Mouse (Mus musculus): Measurements from ENCODE around the gene Itgb4. TPM values are rescaled to one million over a fixed set of nuclear protein-coding genes. Genes with fewer than 3 reads are reported as not detected.
A peak's percentile ranks its signal among the peaks of the same experiment; 100 is the strongest.
"Not testable (repeated sequence)": the region's sequence is repeated elsewhere in the genome, so short reads cannot be mapped to it uniquely, and the experiment has no call there.

Itgb4 gene
- total and polyA plus RNA-seq, 3 experiments, result 0.05 to 0.13 TPM; not detected in 1

DNA sequence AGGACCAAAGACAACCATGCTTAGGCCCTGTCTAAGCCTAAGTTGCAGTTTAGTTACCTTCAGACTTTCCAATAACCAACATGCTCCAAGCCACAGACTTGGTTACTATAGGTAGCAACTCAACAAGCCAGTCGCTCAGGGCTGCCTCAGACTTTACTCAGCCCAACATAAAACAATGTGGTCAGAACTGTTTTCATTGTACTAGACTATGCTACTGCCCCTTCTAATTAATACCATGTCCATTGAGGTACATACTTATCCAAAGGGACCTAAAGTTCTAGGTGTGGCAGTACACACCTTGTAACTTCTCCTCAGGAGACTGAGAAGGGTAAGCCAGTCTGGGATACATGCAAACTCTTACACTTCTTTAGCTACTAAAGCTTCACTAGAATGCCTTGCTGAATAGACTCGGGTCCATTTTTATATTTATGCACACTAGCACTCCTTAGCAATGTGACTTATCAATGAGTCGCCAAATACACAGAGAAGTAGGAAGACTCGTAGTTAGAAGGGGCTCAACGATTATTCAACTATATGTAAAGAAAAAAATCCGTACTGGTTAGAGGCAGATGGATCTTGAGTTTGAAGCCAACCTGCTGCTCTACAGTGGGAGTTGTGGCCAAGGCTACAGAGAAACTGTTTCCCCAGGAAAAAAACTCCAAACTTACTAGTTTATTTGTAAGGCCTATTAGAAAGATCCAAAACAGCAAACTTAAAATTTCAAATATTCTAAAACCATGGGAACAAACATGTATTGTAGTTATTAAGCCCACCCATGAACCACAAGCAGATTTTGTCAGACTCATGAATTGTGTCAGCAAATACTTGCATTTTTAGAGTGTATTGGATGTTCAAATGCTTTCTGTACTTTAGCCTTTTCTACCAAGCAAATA is 47.1 kb downstream of the Itgb4 start:
- no peak overlapping the region for H3K4me3 ChIP-seq (ENCODE audit: low read depth, low read length)

DNA sequence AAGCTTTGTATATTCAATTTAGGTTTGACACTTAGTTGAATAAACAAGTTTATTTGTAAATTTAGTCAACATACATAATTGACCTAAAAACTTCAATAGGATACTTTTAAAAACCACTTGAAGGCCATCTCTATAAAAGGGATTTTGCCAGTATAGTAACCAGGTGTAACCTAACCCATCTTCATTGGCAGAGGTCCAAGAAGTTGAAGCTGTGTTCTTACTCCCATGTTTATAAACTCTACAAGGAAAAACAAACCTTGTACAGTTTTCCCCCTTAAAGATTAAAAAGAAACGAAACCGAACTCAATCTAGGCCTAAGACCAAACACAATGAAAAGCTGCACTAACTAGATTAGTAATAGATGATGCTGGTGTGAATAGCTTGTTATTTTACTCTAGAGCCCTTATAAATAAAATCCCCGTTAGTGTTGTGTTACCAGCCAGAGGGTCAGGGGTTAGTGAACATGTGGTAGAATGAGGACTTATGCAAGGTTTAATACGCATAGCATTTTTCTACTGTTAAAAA is 47.8 kb downstream of the Itgb4 start:
- ATAC-seq (ENCODE audit: extremely low read depth, insufficient number of reproducible peaks, low FRiP score, poor library complexity, severe bottlenecking), result no peak
- H3K27me3 ChIP-seq (ENCODE audit: insufficient read depth, low read length), result peaks cover 4% of the 10 kb centered on the region; the same call in 1 of the 2 replicates
- TF ChIP-seq TAL1 (conservative IDR thresholded peaks at IDR 0.05; ENCODE audit: low read depth, low read length) (no peak), POLR2AphosphoS5 (IDR thresholded peaks at IDR 0.05; ENCODE audit: insufficient replicate concordance, low read depth, low read length) (no peak), GATA2 (IDR thresholded peaks at IDR 0.05; ENCODE audit: borderline replicate concordance, low read depth, low read length) (no peak), GATA1 (IDR thresholded peaks at IDR 0.05; ENCODE audit: borderline replicate concordance, low read length) (no peak), CTCF (IDR thresholded peaks at IDR 0.05; ENCODE audit: low read depth, low read length) (no peak)
- no peak for DNase-seq (ENCODE audit: low spot score)
- H3K9me3 ChIP-seq (replicated peaks), result no peaks in the 10 kb centered on the region
- peaks cover 18% of the 10 kb centered on the region for H3K4me1 ChIP-seq (ENCODE audit: insufficient read depth, low read depth, low read length)
- H3K36me3 ChIP-seq (replicated peaks), result peaks cover 27% of the 10 kb centered on the region
- H3K4me3 ChIP-seq (ENCODE audit: low read depth, low read length), result peak overlapping the region; percentile 52; the same call in 1 of the 2 replicates

More for the DNA sequence above, 47.1 kb downstream of the Itgb4 start:
- no peak for TF ChIP-seq TAL1 (conservative IDR thresholded peaks at IDR 0.05; ENCODE audit: low read depth, low read length)
- TF ChIP-seq POLR2AphosphoS5 (IDR thresholded peaks at IDR 0.05; ENCODE audit: insufficient replicate concordance, low read depth, low read length), result peak; percentile 77; the same call in 1 of the 2 replicates
- DNase-seq (ENCODE audit: low spot score) (no peak), ATAC-seq (ENCODE audit: extremely low read depth, insufficient number of reproducible peaks, low FRiP score, poor library complexity, severe bottlenecking) (no peak)
- Histone ChIP-seq H3K4me1 (ENCODE audit: insufficient read depth, low read depth, low read length) (peaks cover 18% of the 10 kb centered on the region), H3K36me3 (replicated peaks) (peaks cover 27% of the 10 kb centered on the region), H3K9me3 (replicated peaks) (no peaks in the 10 kb centered on the region), H3K27me3 (ENCODE audit: insufficient read depth, low read length) (peaks cover 4% of the 10 kb centered on the region; the same call in 1 of the 2 replicates)

DNA sequence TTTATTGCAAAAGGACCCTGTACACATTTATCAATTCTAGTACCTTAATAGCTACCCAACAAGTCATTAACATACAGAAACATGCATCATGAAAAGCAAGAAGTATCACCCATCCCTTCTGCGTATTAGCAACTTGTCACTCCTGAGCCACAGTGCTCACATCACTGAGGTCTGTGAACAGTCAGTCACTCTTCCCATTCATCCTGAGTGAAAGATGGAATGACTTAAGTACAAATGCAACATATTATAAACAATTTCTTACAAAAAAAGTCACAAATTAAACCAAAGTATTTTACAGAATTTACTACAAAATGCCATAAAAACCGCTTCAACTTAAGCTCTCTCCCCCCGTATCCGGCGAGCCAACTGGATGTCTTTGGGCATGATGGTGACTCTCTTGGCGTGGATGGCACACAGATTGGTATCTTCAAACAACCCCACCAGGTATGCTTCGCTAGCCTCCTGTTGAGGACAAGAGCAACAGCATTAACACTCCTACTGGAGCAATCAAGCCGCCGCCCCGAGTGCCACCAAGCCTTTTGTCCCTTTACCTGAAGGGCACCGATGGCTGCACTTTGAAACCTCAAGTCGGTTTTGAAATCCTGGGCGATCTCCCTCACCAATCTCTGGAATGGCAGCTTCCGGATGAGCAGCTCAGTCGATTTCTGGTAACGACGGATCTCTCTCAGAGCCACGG is 48.7 kb downstream of the Itgb4 start:
- DNase-seq (ENCODE audit: low spot score); H3K9me3 ChIP-seq (replicated peaks); H3K27me3 ChIP-seq (ENCODE audit: insufficient read depth, low read length); ATAC-seq (ENCODE audit: extremely low read depth, insufficient number of reproducible peaks, low FRiP score, poor library complexity, severe bottlenecking): not testable (repeated sequence)
- Histone ChIP-seq H3K36me3 (replicated peaks) (peaks cover 27% of the 10 kb centered on the region), H3K4me1 (ENCODE audit: insufficient read depth, low read depth, low read length) (peaks cover 15% of the 10 kb centered on the region), H3K4me3 (ENCODE audit: low read depth, low read length) (peak overlapping the region; percentile 91)

DNA sequence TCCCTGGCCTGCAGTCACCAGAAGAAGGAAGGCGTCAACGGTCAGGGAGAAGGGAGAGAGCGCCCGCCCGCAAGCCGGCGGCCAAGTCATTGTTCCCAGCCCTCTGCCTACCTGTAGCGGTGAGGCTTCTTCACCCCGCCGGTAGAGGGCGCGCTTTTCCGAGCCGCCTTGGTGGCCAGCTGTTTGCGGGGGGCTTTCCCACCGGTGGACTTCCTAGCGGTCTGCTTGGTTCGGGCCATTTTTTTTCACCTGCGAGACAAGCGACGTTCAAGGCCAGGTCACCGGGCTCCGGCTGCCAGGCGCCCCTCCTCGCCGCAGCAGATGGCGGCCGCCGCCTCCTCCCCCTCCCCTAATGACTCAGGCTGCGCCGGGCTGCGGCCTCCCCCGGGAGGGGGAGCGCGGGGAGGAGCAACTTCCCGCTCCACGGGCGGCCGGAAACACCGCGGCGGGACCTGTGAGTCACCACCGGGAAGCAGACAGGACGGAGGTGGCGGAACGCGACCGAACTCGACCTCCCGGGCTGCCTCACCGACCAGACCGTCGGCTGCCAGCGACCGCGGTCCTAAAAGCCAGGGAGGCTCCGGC is 49.4 kb downstream of the Itgb4 start:
- peaks cover 27% of the 10 kb centered on the region for H3K36me3 ChIP-seq (replicated peaks)
- ATAC-seq (ENCODE audit: extremely low read depth, insufficient number of reproducible peaks, low FRiP score, poor library complexity, severe bottlenecking) (no peak), DNase-seq (ENCODE audit: low spot score) (peak; percentile 56)
- H3K9me3 ChIP-seq (replicated peaks), result no peaks in the 10 kb centered on the region
- H3K27me3 ChIP-seq (ENCODE audit: insufficient read depth, low read length), result no peaks in the 10 kb centered on the region
- H3K4me3 ChIP-seq (ENCODE audit: low read depth, low read length), result peak overlapping the region; percentile 91
- TF ChIP-seq CTCF (IDR thresholded peaks at IDR 0.05; ENCODE audit: low read depth, low read length), result peak; percentile 44; the same call in 1 of the 2 replicates
- TF ChIP-seq TAL1 (conservative IDR thresholded peaks at IDR 0.05; ENCODE audit: low read depth, low read length), result no peak
- no peak for TF ChIP-seq GATA2 (IDR thresholded peaks at IDR 0.05; ENCODE audit: borderline replicate concordance, low read depth, low read length)
- TF ChIP-seq GATA1 (IDR thresholded peaks at IDR 0.05; ENCODE audit: borderline replicate concordance, low read length), result no peak
- peaks cover 20% of the 10 kb centered on the region for H3K4me1 ChIP-seq (ENCODE audit: insufficient read depth, low read depth, low read length)

DNA sequence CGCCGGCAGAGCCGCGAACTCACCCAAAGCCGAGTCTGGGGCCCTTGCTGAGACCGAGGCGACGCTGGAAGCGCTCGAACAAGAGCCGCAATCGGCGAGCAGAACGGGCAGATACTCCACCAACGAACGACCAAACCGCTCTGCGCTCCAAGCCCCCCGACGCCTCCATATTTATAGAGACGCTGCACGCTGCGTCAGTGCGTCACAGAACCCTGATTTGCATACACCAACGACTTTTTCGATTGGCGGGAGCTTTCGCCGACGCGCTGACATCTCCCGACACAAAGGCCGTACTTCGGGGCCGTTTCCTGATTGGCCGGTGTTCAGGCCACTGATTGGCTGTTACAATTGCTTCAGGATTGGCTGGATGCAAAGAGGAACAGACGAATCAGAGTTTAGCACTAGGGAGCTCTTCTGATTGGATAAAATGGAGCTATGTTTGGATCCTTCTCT is 49.9 kb downstream of the Itgb4 start:
- no peaks in the 10 kb centered on the region for H3K9me3 ChIP-seq (replicated peaks)
- peak overlapping the region; percentile 91 for H3K4me3 ChIP-seq (ENCODE audit: low read depth, low read length)
- TF ChIP-seq POLR2AphosphoS5 (IDR thresholded peaks at IDR 0.05; ENCODE audit: insufficient replicate concordance, low read depth, low read length), result peak; percentile 100
- TF ChIP-seq GATA2 (IDR thresholded peaks at IDR 0.05; ENCODE audit: borderline replicate concordance, low read depth, low read length), result no peak
- TF ChIP-seq GATA1 (IDR thresholded peaks at IDR 0.05; ENCODE audit: borderline replicate concordance, low read length), result no peak
- TF ChIP-seq TAL1 (conservative IDR thresholded peaks at IDR 0.05; ENCODE audit: low read depth, low read length), result no peak
- TF ChIP-seq CTCF (IDR thresholded peaks at IDR 0.05; ENCODE audit: low read depth, low read length), result no peak
- ATAC-seq (ENCODE audit: extremely low read depth, insufficient number of reproducible peaks, low FRiP score, poor library complexity, severe bottlenecking), result peak; percentile 96
- no peaks in the 10 kb centered on the region for H3K27me3 ChIP-seq (ENCODE audit: insufficient read depth, low read length)
- peaks cover 25% of the 10 kb centered on the region for H3K4me1 ChIP-seq (ENCODE audit: insufficient read depth, low read depth, low read length)
- H3K36me3 ChIP-seq (replicated peaks), result peaks cover 27% of the 10 kb centered on the region
- DNase-seq (ENCODE audit: low spot score), result peak; percentile 93

Data from G1E (cell line).